Mouse (Mus musculus) hindbrain, embryonic 14.5 days (tissue): ENCODE measurements around the gene Sbno1. TPM values are rescaled to one million over a fixed set of nuclear protein-coding genes. Genes with fewer than 3 reads are reported as not detected.
A peak's percentile ranks its signal among the peaks of the same experiment; 100 is the strongest.

ENCODE experiments used
- ATAC-seq: fragments of 200-750 bp; cut with Nextera tagmentation; 2 replicates; pipeline ENCODE4 v1.8.0; 2017; ENCODE audit warnings: moderate number of reproducible peaks, mild to moderate bottlenecking, moderate TSS enrichment, moderate library complexity; ENCODE audit not compliant: low FRiP score
- DNase-seq: peaks from one replicate; pipeline ENCODE4 v3.0.0-alpha.2; 2015; ENCODE audit warnings: low spot score
- H3K27ac ChIP-seq: fragments of 300-500 bp; sonication (generic); 2 replicates; pipeline ENCODE4 v1.5.1; 2014; ENCODE audit warnings: mild to moderate bottlenecking, moderate library complexity
- H3K27me3 ChIP-seq: fragments of 300-500 bp; sonication (generic); 2 replicates; pipeline ENCODE4 v1.6.1; 2014; ENCODE audit warnings: mild to moderate bottlenecking, low read length, mixed read lengths; ENCODE audit not compliant: control insufficient read depth, insufficient read depth
- H3K36me3 ChIP-seq: fragments of 300-500 bp; sonication (generic); replicated peaks from 2 replicates; pipeline ENCODE4 v1.6.1; 2014; ENCODE audit not compliant: control insufficient read depth, insufficient read depth
- H3K4me1 ChIP-seq: fragments of 300-500 bp; sonication (generic); replicated peaks from 2 replicates; pipeline ENCODE4 v1.6.1; 2014; ENCODE audit warnings: antibody characterized with exemption, low read length, mixed read lengths; ENCODE audit not compliant: control insufficient read depth, insufficient read depth
- H3K4me2 ChIP-seq: fragments of 300-500 bp; sonication (generic); replicated peaks from 2 replicates; pipeline ENCODE4 v1.6.1; 2014; ENCODE audit warnings: mild to moderate bottlenecking, moderate library complexity
- H3K4me3 ChIP-seq: fragments of 300-500 bp; sonication (generic); replicated peaks from 2 replicates; pipeline ENCODE4 v1.5.1; 2014; ENCODE audit warnings: mild to moderate bottlenecking, low read length
- H3K9ac ChIP-seq: fragments of 300-500 bp; sonication (generic); 2 replicates; pipeline ENCODE4 v1.6.1; 2014
- H3K9me3 ChIP-seq: fragments of 300-500 bp; sonication (generic); 2 replicates; pipeline ENCODE4 v1.6.1; 2016; ENCODE audit warnings: low read length; ENCODE audit not compliant: control insufficient read depth
- WGBS: fragments of 180-500 bp; shearing (Covaris S2); extraction: QIAGEN DNeasy Blood & Tissue Kit; methylation state at CpG from one replicate; pipeline ENCODE4 v1.1.7; 2014; 5-methylcytosine and 5-hydroxymethylcytosine counted together
- polyA plus RNA-seq: library from polyadenylated mRNA; unstranded; fragments of >200 nt; fragmentation: Nextera tagmentation; extraction: Ambion mirVana; gene quantifications from 2 replicates; pipeline ENCODE4 v1.2.1, GENCODE M21; 2014

Gene Sbno1
- polyA plus RNA-seq, 1 experiment from 2014 or later = 87.6 TPM

DNA sequence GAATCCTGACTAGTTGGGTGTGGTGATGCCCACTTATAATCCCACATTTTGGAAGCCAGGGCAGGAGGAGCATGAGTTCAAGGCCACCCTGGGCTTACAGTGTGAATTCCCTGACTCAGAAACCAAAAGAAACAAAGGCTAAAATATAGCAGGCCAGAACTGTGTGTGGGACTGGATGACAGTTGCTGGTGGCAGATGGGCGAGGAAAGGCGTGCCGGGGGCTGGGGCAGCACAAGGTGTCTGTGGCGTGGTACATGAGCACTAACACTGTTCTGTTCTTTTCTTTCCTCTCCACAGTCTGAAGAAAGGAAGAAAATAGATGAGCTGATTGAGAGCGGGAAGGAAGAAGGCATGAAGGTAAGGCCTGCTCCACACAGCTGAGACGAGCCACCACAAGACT, 31.0 kb upstream of the Sbno1 start:
- no peak overlapping the region for H3K4me2 ChIP-seq
- no peak for DNase-seq
- 94% methylated on average over 6 of the region's 6 CpGs for WGBS
- ATAC-seq = no peak
- no peaks in the 10 kb centered on the region; the same call in 1 of the 2 replicates for H3K4me1 ChIP-seq
- no peak overlapping the region for H3K27ac ChIP-seq
- no peak overlapping the region for H3K9ac ChIP-seq
- H3K36me3 ChIP-seq = peaks cover 97% of the 10 kb centered on the region
- no peak overlapping the region for H3K4me3 ChIP-seq
- no peaks in the 10 kb centered on the region for H3K9me3 ChIP-seq
- no peaks in the 10 kb centered on the region for H3K27me3 ChIP-seq

DNA sequence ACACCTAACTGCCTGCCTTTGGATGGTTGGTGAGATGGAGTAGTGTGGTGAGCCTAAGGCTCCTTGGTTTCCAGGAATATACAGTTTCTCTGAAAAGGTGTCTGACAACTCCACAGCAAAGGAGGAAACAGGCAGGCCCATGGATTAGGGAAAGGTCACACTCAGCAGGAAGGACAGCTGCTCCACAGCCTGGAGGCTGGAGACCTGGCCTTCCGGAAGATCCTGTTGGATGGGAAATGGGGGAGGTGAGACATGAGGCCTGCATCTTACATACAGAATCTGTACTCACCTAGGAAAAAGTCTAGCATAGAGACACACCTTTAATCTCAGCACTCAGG, 28.2 kb upstream of the Sbno1 start:
- no peak overlapping the region for H3K4me2 ChIP-seq
- H3K36me3 ChIP-seq = peaks cover 99% of the 10 kb centered on the region
- H3K9ac ChIP-seq = no peak overlapping the region
- WGBS = 89% methylated on average over 1 of the region's 1 CpGs
- no peaks in the 10 kb centered on the region for H3K27me3 ChIP-seq
- DNase-seq (no peak), ATAC-seq (no peak)
- H3K9me3 ChIP-seq = no peaks in the 10 kb centered on the region
- H3K4me3 ChIP-seq = no peak overlapping the region
- H3K4me1 ChIP-seq = no peaks in the 10 kb centered on the region; the same call in 1 of the 2 replicates
- no peak overlapping the region for H3K27ac ChIP-seq

DNA sequence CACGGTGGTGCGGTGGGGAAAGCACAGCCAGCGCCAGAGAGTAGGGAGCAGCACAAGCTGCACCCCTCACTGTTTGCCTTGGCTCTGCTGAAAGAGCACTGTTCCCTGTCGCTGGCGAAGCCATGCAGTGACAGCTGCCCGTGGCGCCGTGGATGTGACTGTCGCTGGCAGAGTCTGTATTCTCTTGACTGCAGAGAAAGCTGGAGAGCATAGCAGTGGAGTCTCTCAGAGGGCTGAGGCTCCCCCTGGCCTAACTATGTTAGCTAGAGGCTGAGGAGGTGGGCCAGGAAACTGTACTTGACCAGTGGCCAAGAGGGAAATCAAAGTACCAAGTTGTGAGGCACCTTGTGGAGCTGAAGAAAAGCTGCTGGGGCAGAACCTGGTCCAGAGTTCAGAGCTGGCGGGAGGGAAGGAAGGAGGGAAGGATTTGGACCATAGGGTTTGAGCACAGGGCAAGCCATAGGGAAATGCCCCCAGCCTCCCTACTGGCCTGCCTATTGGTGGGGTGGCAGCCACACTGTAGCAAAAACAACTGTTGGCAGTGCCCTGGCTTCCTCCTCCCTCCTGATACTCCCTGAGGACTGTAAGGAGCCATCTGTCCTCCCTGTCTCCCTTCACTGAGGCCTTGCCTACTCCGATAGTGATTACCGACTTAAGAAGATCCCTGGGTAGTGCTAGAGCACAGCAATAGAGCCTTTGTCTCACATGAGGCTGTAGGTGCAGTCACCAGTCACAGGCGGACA, 27.7 kb upstream of the Sbno1 start:
- Histone ChIP-seq H3K27ac (peak overlapping the region; percentile 32; the same call in 1 of the 2 replicates), H3K36me3 (peaks cover 99% of the 10 kb centered on the region), H3K9me3 (no peaks in the 10 kb centered on the region), H3K4me1 (no peaks in the 10 kb centered on the region; the same call in 1 of the 2 replicates), H3K4me2 (no peak overlapping the region), H3K27me3 (no peaks in the 10 kb centered on the region), H3K9ac (no peak overlapping the region), H3K4me3 (no peak overlapping the region)
- ATAC-seq (no peak), DNase-seq (no peak)
- 79% methylated on average over 13 of the region's 13 CpGs for WGBS

DNA sequence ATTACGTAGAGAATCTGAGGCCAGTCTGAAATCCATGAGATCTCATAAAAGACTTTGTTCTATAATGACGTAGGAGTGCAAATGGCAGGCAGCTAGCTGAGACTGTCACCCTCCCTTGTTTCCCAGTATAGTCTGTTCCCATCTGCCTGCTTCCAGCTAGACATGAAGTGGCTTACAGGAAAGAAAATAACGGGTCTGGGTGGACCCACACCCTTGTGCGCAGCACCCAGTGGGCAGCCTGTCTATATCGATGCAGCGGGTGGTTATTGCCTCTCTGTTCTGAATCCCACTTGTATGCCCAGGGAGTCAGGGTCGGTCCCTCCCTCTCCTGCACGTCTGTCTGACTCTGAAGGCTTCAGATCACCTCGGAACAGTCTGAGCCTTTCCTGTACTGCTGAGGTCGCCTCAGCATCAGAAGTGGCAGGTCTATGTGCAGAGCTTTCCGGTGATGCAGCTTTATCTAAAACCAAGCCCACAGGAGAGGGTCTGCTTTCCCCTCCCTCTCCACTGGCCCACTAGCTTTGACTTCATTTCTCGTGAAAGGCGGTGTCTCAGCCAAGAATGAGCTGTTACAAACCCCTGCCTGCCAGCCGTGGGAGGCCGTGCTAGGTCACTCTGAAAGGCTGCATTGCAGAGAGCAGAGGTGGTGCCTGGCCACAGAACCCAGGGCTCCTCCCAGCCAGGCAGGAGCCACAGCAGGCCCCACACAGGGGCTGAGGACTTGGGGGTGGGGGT, 26.9 kb upstream of the Sbno1 start:
- Histone ChIP-seq H3K4me1 (no peaks in the 10 kb centered on the region; the same call in 1 of the 2 replicates), H3K27me3 (no peaks in the 10 kb centered on the region), H3K4me2 (no peak overlapping the region), H3K27ac (peak overlapping the region; percentile 32; the same call in 1 of the 2 replicates), H3K4me3 (no peak overlapping the region), H3K9ac (no peak overlapping the region), H3K9me3 (no peaks in the 10 kb centered on the region), H3K36me3 (peaks cover 99% of the 10 kb centered on the region)
- DNase-seq = no peak
- ATAC-seq = no peak
- WGBS = 83% methylated on average over 15 of the region's 15 CpGs

DNA sequence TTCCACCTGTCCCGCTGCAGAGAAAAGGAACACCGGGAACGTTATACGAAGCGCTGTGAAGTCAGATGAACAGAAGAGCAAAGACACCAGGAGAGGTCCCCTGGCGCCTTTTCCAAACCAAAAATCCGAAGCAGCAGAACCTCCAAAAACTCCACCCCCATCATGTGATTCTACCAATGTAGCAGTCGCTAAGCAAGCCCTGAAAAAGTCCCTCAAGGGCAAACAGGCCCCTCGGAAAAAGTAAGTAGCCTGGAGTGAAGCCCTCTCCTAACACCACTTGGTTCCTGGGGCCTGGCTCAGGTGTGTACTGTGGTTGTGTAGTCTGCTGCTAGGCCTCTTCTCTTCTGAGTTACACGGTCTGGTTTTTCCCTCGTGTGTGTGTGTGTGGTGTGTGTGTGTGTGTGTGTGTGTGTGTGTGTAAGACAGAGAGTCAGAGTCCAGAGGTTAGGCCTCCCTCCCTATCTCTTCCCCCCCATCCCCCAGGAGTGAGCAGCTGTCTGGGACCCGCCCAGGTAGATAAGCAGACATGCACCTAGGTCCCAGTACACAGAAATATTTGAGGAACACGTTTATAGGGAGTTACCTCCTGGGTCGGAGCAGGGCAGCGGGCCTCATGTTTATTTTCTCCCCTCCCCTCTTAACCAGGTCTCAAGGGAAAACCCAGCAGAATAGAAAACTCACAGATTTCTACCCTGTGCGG, 25.0 kb upstream of the Sbno1 start:
- H3K36me3 ChIP-seq = peaks cover 86% of the 10 kb centered on the region
- no peak overlapping the region for H3K9ac ChIP-seq
- peaks cover 11% of the 10 kb centered on the region for H3K4me1 ChIP-seq
- ATAC-seq (no peak), DNase-seq (no peak)
- H3K4me2 ChIP-seq = no peak overlapping the region
- no peak overlapping the region for H3K4me3 ChIP-seq
- H3K27me3 ChIP-seq = no peaks in the 10 kb centered on the region
- 91% methylated on average over 16 of the region's 16 CpGs for WGBS
- no peaks in the 10 kb centered on the region for H3K9me3 ChIP-seq
- no peak overlapping the region for H3K27ac ChIP-seq

DNA sequence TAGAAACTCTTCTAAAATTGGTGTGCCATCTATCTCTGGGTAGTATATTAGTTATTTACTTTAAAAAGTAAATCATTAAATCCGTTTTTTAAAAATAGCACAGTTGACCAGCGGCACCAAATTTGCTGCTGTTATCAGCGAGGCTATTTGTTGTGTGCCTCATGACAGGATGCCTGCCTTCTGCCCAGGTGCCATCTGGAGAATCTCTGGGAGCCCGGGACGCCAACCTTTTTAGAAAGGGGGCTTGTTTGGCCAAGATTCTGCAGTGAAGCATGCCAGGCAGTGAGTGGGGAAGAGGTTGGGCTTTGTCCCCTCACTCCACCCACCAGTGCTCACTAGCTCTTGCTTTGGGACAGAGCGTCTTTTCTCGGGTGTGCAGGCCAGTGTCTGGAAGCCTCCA, 24.2 kb upstream of the Sbno1 start:
- H3K4me2 ChIP-seq = no peak overlapping the region
- WGBS = 91% methylated on average over 7 of the region's 7 CpGs

DNA sequence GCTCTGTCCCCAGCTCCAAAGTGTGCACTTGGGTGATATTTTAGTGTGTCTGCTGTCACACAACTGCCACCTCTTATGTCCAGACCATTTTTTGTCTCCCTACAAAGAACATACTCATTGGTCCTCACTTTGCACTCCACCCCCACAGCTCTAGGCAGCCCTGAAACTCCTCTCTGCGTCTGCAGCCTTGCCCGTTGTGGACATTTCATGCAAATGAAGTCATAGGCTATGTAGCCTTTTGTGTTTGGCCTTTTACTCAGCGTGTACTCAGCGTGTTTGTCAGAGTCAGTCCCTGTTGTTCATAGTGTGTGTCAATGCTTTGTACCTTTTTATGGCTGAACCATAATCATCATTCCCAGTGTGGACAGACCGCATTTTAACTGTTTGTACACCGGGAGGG, 23.7 kb upstream of the Sbno1 start:
- H3K27me3 ChIP-seq = no peaks in the 10 kb centered on the region
- H3K9me3 ChIP-seq = no peaks in the 10 kb centered on the region
- H3K9ac ChIP-seq = no peak overlapping the region
- no peak for DNase-seq
- H3K4me1 ChIP-seq = peaks cover 15% of the 10 kb centered on the region
- ATAC-seq = no peak
- WGBS = 75% methylated on average over 6 of the region's 6 CpGs
- H3K27ac ChIP-seq = no peak overlapping the region
- H3K4me2 ChIP-seq = no peak overlapping the region
- H3K4me3 ChIP-seq = no peak overlapping the region
- peaks cover 74% of the 10 kb centered on the region for H3K36me3 ChIP-seq

More for the DNA sequence above, 24.2 kb upstream of the Sbno1 start:
- Histone ChIP-seq H3K9ac (no peak overlapping the region), H3K27ac (no peak overlapping the region), H3K36me3 (peaks cover 79% of the 10 kb centered on the region), H3K9me3 (no peaks in the 10 kb centered on the region), H3K4me3 (no peak overlapping the region), H3K4me1 (peaks cover 11% of the 10 kb centered on the region), H3K27me3 (no peaks in the 10 kb centered on the region)
- ATAC-seq = no peak
- no peak for DNase-seq

DNA sequence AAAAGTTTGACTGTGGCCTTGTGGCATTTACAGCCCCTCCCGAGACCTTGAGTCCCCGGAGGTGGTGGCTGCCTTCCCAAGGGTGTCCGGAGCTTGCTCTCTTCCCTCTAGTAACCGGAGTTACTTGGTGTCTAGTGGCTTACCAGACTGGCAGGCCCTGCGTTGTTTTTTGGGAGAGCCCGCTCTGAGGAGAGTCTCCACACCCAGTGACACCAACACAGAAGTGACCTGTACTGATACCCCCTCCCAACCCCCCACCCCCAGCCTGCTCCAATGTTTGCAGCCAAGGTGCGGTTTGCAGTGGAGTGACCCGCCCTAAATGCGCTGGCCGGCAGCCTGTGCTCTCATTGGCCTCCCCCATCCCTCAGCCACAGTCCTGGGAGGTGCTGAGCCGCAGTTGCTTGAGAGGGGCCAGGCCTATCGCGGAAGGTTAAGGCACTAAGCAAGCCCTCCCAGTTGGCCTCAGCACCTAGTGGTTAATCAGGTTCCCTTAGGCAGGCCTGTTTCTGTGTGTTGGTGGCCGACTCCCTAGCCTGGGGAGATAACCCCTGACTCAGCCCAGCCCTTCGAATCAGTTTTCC, 20.6 kb upstream of the Sbno1 start:
- H3K27me3 ChIP-seq = no peaks in the 10 kb centered on the region
- WGBS = 7% methylated on average over 15 of the region's 15 CpGs
- peaks cover 43% of the 10 kb centered on the region for H3K36me3 ChIP-seq
- DNase-seq = no peak
- H3K9ac ChIP-seq = peak overlapping the region; percentile 92
- H3K27ac ChIP-seq = peak overlapping the region; percentile 84; the same call in 1 of the 2 replicates
- H3K4me2 ChIP-seq = peak overlapping the region; percentile 94
- no peaks in the 10 kb centered on the region for H3K9me3 ChIP-seq
- peaks cover 16% of the 10 kb centered on the region for H3K4me1 ChIP-seq
- ATAC-seq = no peak
- peak overlapping the region; percentile 91 for H3K4me3 ChIP-seq
